Mouse (Mus musculus) megakaryocyte-erythroid progenitor cell, adult 5-6 weeks (primary cell): Measurements from ENCODE around the gene Slfn9. TPM values are rescaled to one million over a fixed set of nuclear protein-coding genes. Genes with fewer than 3 reads are reported as not detected.
"Not testable (repeated sequence)": the region's sequence is repeated elsewhere in the genome, so short reads cannot be mapped to it uniquely, and the experiment has no call there.

ENCODE experiments used
- ATAC-seq: replicated peaks from 2 replicates; pipeline ENCODE4 v1.8.0; 2016; ENCODE audit warnings: mild to moderate bottlenecking, inconsistent platforms; ENCODE audit not compliant: severe bottlenecking, poor library complexity, low FRiP score, low TSS enrichment
- total RNA-seq, 2 experiments: library from RNA; stranded (forward) in 1 of 2; stranded (reverse) in 1 of 2; fragments of 200-1000, 215-1000 nt in 1 of 2; fragments of >200 nt in 1 of 2; fragmentation: Nextera tagmentation in 1 of 2; gene quantifications; 2 replicates each; pipeline ENCODE4 v1.2.3; 2014 to 2017

Gene Slfn9
- total RNA-seq (2014; fragmentation: Nextera tagmentation) = 3.2 and 4.1 TPM in 2 replicates
- 6.1 and 11.7 TPM in 2 replicates for total RNA-seq (2017)

GRCm38 (mm10) chr11:82991469-82992166 is at the start of gene Slfn9:
Gene Slfn9 (minus strand): TSS chr11:82991830.
- peak; percentile 76 for ATAC-seq

- ATAC-seq = no peak
Observed at GRCm38 (mm10) chr11:83041000-83041399, 49.4 kb upstream of the Slfn9 start.

GRCm38 (mm10) chr11:83040325-83040724 is 48.7 kb upstream of the Slfn9 start:
- ATAC-seq = peak; percentile 74

- no peak for ATAC-seq
Observed at GRCm38 (mm10) chr11:83039796-83040195, 48.2 kb upstream of the Slfn9 start.

DNA sequence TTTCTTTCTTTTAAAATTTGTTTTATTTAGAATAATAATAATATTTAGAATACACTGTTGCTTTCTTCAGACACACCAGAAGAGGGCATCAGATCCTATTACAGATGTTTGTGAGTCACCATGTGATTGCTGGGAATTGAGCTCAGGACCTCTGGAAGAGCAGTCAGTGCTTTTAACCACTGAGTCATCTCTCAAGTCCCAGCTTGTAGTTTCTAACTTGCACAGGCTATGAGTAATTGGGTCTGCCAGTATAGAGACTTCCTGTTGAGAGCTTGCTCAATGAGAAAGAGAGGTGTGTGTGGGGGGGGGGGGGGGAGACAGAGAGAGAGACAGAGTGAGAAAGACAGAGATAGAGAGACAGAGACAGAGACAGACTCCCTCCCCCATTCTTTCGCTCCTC is 47.5 kb upstream of the Slfn9 start:
- no peak for ATAC-seq

GRCm38 (mm10) chr11:83038686-83039085 is 47.1 kb upstream of the Slfn9 start:
- ATAC-seq = not testable (repeated sequence)

DNA sequence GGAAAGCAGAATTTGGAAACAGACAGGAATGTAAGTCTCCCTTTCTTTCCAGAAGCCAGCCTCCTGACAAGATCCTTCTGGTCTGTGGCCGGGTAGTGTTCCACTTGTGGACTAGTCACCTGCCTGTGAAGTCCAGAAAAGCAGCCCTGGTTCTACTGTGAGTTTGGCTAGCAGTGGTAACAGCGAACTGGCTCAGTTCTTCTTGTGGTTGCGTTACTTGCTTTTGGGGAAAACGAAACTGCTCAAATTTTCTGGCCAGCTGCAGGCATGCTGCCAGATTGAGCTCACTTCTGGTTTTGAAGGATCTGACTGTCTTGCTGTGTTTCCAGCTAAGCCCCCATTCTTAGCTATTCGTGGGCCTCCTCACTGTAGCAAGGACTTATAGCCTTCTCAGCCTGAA is 29.0 kb upstream of the Slfn9 start, which contains the start of gene Slfn8:
Gene Slfn8 (minus strand): TSS at position 190 of the 400 bp plus-strand sequence.
- ATAC-seq = no peak; the same call in 1 of the 2 replicates

DNA sequence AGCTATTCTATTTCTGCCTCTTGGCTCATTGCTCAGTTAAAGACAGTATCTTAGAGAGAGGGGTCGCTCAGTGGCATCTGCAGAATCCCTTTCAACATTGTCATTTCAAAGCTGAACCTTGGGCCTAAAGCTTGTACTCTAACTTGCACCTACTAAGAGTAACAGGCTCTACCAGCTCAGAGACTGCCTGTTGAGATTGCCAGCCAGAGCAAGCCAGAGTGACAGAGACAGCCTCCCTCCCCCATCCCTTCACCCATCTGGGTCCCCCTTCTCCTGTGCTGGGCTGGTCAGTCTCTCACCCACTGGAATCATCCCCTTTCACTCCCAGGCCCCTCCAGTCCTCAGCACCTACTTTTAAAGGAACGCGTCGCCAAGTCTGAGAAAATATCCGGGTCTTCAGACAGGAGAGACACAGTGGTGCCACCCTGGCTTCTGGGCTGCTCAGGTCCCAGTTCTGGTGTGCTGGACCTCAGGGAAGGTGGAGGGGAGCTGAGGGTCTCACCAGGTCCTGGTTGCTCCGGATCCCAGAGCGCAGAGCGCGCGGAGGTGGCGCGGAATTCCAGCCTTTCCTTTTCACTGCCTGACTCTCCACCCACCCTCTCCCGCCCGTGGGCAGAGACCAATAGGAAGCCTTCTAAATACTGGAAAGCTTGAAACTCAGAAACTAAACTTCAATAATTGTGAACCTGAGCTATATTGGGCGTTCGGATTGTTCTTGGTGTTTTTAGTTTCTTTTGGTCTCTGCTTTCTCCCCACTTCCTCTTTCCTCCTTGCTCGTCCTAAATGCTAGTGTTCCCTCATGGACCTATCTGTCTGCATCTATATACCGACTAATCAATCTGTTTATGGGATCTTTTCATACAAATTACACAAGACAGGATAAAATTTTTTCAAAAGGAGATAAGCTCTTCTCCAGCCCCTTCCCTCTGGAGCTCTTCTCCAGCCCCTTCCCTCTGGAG is 28.2 kb upstream of the Slfn9 start:
- ATAC-seq = peak; percentile 48; the same call in 1 of the 2 replicates

DNA sequence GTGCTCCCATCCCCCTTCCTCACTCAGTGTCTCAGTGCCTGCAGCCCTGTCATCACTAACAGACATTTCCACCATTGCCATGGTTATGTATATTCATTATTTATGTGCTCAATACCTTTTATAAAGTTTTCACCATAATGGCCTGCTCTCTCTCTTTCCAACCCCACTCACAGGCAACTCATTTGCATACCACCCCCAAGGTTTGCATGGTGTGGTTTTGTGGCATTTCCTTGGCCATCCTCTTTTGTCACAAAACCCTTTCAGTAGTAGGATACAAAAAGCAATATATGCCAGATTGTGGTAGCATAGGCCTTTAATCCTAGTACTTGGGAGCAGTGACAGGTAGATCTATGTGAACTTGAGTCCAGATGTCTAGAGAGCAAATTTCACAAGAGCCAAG is 24.5 kb upstream of the Slfn9 start:
- ATAC-seq = no peak

GRCm38 (mm10) chr11:83013356-83013755 is 21.7 kb upstream of the Slfn9 start:
- ATAC-seq = no peak

- ATAC-seq = peak; percentile 43; the same call in 1 of the 2 replicates
Observed at GRCm38 (mm10) chr11:82990612-82991385, 831 bp downstream of the Slfn9 start.

DNA sequence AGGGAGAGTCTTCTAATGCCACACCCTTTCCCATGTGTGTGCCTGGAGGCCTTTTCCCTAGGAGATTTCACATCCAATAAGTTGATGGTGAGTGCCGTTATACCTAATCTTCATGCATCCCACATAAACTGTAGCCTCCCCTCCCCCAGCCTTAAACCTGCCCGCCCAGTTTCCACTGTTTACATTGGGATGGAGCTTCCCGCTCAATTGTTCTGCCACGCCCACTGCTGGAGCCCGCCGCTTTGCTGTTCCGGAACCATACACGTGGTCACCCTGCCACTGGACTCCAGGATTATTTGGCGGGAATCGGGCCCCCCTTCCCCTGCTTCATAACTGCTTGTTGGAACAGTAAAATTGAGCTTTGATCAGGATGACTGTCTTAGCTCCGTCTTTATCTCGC is 2.3 kb downstream of the Slfn9 start:
- no peak for ATAC-seq

DNA sequence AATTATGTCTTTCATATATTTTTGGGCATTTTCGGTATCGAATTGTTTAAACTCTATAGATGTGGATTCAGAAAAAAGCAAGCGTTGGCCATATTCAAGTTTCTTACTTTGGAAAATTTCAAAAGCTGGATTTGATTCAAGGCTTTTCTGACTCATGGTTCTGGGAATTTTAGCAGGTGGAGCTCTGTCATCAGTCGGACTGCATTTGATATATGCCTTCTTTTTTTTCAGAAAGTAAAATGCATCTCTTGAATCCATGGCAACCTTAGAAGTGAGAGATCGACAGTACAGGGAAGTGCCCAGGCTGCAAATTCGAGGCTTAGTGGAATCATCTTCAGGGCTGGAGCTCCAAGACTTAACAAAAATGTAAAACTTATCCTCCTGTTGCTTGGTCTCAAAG is 4.0 kb downstream of the Slfn9 start:
- ATAC-seq = no peak

GRCm38 (mm10) chr11:82983193-82983592 is 8.4 kb downstream of the Slfn9 start:
- no peak for ATAC-seq

GRCm38 (mm10) chr11:82982409-82982808 is 9.2 kb downstream of the Slfn9 start:
- not testable (repeated sequence) for ATAC-seq

GRCm38 (mm10) chr11:82973916-82974315 is 17.7 kb downstream of the Slfn9 start:
- ATAC-seq = no peak

DNA sequence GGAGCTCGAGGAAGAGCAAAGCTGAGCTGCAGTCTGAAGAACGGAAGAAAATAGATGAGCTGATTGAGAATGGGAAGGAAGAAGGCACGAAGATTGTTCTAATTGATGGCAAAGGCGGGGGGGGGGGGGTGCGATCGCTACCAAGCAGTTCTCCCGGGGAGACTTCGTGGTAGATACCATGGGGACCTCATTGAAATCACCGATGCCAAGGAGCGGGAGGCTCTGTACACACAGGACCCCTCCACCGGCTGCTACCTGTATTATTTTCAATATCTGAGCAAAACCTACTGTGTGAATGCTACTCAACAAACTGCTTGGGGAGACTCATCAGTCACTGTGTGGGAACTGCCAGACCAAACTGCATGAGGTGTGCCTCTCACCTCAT is 20.0 kb downstream of the Slfn9 start:
- ATAC-seq = no peak

DNA sequence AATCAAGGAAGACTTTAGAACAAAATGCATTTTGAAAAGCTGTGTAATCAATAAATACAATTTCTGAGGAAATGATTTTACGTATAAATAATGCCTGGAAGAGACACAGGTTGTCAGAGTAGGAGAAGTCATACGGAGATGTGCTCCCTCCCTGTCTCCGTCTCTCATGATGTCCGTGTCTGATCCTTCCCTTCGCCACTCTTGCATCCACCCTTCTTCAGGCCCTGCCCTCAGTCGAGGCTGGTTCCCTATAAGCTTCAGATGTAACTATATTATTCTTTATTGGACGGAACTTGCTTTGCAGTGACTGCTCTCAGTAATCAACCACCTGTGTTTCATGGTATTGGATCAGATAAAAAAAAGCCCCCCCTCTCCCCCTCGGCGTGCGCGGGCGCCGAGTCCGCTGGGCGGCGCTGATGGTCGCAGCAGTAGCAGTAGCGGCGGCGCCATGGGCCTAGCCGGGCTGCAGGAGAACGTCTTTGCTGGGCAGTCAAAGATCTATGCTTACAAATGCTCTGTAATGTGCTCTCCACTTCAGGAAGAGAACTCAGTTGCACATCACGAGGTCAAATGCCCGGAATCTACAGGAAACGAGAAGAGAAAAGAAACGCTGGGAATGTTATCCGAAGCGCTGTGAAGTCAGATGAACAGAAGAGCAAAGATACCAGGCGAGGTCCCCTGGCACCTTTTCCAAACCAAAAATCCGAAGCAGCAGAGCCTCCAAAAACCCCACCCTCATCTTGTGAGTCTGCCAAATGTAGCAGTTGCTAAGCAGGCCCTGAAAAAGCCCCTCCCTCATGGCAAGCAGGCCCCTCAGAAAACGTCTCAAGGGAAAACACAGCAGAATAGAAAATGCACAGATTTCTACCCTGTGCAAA is 20.7 kb downstream of the Slfn9 start:
- ATAC-seq = peak; percentile 57

GRCm38 (mm10) chr11:82962215-82962614 is 29.4 kb downstream of the Slfn9 start:
- ATAC-seq = no peak
